Mouse (Mus musculus) heart, adult 2 months (tissue): ENCODE measurements around the gene Kng2.

Experiments
- CTCF ChIP-seq: fragments of 200-600 bp; IDR thresholded peaks from 2 replicates; pipeline ENCODE4 v1.8.1; 2022; ENCODE audit warnings: antibody characterized with exemption, mild to moderate bottlenecking, moderate library complexity
- EP300 ChIP-seq: fragments of 200-500 bp; IDR thresholded peaks from 2 replicates; pipeline ENCODE4 v1.6.1; 2011; ENCODE audit warnings: low read depth, low read length, control low read depth; ENCODE audit not compliant: insufficient read depth
- POLR2A ChIP-seq: fragments of 200-500 bp; IDR thresholded peaks from 2 replicates; pipeline ENCODE4 v1.6.1; 2011; ENCODE audit warnings: mild to moderate bottlenecking, low read depth, low read length, control low read depth; ENCODE audit not compliant: insufficient read depth

- TF ChIP-seq CTCF (peak; percentile 57), EP300 (no peak), POLR2A (no peak)
Measured at GRCm38 (mm10) chr16:23046319-23046718, 17.0 kb upstream of the Kng2 start.
